Mouse (Mus musculus) erythroblast, embryonic 14.5 days (primary cell): Measurements from ENCODE around the gene Cyp24a1.

Source experiments
- GATA1 ChIP-seq: IDR thresholded peaks from 2 replicates; pipeline ENCODE4 v1.6.1; 2012; ENCODE audit warnings: low read length, inconsistent platforms, mixed read lengths
- TAL1 ChIP-seq: IDR thresholded peaks from 3 replicates; pipeline ENCODE4 v1.6.1; 2012; ENCODE audit warnings: low read length, inconsistent platforms, mixed read lengths

- TF ChIP-seq GATA1 (no peak), TAL1 (no peak)
Measured at GRCm38 (mm10) chr2:170535841-170536240, 38.9 kb upstream of the Cyp24a1 start.
